Mouse (Mus musculus) c-Kit-positive CD71-negative TER-119-negative erythroid progenitor cells, embryonic 14.5 days (primary cell): ENCODE results near the gene Gnaq.

ENCODE experiments used
- DNase-seq: peaks from one replicate; pipeline ENCODE4 v3.0.0-alpha.2; 2013; ENCODE audit warnings: low read depth

Gnaq gene

GRCm38 (mm10) chr19:16318128-16318811 lies 185.6 kb downstream of the Gnaq start:
- no peak for DNase-seq

- DNase-seq: no peak
Observed at GRCm38 (mm10) chr19:16319986-16320385, 187.4 kb downstream of the Gnaq start.

GRCm38 (mm10) chr19:16322986-16323385 lies 190.4 kb downstream of the Gnaq start:
- no peak for DNase-seq

DNA sequence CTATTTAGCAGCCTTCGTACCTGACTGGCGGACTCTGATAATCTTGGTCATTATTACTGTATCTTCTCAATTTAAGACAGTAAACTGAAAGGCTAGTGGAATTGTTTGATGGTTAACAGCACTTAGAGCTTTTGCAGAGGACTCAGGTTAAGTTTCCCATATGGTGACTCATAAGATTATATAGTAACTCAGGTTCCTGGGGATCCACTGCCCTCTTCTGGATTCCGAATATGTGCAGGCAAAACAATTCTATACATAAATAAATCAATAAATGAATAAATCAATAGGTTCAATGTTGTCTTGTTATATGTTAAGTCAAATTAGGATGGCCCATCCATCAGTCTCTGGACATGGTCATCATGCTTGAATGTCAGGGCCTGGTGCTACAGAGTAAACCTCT lies 191.6 kb downstream of the Gnaq start:
- DNase-seq: no peak

DNA sequence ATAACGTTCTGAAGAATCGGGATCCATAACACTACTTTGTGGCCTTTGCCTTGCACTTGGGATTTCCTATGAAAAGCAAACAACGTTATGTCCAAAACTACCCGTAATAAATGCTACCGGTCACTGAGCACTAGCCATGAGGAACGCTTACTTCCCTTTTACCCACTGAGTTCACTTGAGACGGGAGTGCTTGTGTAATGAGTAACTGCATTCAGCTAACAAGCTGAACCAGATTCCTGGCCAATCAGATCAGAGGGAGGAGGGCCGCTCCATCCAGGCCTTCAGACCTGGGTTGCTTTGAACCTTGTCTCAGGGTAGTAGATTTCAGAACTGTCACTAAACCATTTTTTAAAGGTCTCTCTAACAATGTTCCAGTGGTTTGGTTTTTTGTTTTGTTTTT lies 193.3 kb downstream of the Gnaq start:
- DNase-seq: no peak

DNA sequence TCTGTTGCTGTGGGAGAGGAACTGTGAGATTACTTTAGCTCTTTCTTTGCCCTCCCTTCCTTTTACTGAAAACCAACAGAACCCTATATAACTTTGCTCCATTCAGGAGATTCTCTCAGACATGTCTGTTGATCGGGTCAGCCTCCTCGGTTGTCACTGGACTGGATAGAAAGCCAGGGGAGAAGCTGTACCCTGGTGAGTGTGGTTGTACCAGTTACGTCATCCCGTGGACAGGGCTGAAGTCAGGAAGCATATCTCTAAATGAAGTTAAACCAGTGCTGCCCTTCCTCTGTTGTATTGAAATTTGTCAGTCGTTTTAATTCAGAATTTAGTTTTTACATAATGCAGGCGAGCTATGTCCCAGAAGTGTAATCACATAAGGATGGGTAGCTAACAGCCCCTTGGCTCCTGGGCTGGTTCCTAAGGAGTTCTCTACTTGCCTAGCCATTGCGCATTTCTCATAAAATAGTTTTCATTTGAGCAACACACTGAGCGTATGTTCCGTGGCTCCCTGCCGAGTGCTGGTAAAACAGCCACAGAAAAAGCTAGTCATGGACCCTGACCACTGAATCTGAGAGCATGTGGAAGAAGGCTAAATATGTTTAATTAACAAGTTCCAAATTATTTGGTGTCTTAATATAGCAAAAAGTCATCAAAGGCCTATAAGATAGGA lies 194.9 kb downstream of the Gnaq start:
- DNase-seq: no peak

DNA sequence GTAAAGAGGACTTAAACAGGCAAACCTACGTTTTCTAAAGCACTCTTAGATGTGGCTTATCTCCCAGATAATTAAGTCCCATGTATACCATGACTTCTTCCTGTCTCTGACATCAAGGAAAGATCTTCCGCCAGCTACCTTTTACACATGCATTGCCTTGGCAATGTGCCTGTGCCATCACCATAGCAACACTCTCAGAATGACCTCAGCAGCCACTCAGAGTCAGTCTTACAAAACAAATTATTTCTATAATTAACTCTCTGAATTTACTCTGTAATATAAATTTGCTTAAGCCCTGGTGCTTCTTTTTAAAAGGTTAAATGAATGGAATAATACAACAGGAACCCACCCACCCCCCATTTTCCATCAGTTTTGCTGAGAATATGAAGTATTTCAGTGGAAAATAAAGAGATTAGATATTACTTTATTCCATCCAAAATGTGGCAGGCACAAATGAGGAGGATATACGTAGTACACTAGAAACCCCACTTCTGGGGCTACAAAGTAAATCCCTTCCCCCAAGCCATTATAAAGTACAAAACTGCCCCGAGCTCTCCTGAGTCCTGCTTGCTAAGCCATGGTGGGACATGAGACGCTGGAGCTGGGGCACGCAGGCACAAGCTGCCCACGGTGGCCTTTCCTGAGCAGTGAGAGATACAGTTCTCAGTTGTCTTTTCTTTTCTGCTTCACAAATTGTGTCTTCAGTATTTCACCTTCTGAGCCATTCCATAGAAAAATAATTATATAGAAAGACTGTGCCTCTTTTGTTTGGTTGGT lies 195.6 kb downstream of the Gnaq start:
- DNase-seq: no peak

DNA sequence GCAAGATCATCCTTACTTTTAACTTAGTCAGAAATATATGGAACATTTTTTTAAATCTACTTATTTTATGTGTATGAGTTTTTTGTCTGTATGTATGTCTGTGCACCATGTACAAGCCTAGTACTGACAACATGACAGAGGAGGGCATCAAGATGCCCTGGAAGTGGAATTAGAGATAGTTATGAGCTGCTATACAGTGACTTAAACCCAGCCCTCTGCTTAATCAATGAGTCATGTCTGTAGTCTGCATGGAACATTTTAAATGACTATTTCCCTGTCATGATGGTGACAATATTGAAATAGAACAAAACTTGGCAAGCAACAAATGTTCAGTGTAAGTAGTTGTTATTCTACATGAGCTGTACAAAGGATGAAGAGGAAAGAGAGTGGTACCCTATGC lies 196.4 kb downstream of the Gnaq start:
- no peak for DNase-seq

GRCm38 (mm10) chr19:16329648-16330047 lies 197.0 kb downstream of the Gnaq start:
- no peak for DNase-seq

- DNase-seq: no peak
Observed at GRCm38 (mm10) chr19:16330161-16330560, 197.5 kb downstream of the Gnaq start.

- DNase-seq: no peak
Observed at GRCm38 (mm10) chr19:16331047-16331446, 198.4 kb downstream of the Gnaq start.

DNA sequence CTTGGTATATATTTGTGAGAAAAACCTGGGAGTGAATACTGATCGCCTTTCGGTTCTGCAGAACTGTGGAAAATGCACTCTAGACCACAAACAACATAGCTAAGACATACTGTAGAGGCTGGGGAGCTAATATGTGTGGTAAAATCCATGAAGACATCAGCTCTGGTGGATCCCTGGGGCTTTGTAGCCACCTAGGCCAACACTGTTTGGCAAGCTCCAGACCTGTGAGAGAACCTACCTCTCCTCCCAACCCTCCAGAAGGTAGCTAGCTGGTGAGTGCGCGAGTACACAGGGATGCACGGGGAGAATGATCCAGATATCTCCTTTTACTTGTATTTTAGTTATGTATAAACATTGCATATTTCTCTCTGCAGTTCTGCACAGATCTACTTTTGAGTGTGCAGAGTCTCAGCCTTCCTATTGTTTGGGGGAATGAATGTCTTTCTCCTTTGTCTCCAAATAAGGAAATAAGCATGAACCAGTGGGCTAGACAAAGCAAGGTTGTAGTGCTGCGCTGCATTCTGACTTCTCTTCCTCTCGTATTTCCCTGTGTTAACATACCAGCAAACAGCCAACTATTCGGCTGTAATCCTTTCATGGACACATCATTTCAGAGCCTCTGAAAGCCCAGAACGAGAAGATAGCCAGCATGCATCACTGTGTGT lies 205.4 kb downstream of the Gnaq start:
- DNase-seq: no peak

- DNase-seq: no peak
Observed at GRCm38 (mm10) chr19:16339954-16340586, 207.4 kb downstream of the Gnaq start.

- no peak for DNase-seq
Observed at GRCm38 (mm10) chr19:16342702-16343101, 210.1 kb downstream of the Gnaq start.

DNA sequence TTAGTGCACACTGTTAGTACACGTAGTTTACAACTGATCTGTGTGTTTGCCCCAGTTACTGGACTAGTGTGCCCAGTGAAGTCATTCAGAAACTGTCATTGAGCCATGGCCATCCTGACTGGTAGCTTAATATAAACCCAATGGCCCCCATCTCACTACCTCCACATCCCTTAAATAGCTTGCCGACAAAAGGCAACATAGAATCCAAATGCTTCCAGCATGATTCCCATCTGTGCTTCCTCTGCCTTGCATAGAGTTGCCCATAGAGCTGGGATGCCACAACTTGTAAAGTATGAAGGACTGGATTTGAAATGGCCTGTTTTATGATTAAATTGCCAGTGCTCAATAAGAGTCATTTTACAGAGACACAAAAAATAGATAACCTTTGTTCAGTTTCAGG lies 212.9 kb downstream of the Gnaq start:
- DNase-seq: no peak

DNA sequence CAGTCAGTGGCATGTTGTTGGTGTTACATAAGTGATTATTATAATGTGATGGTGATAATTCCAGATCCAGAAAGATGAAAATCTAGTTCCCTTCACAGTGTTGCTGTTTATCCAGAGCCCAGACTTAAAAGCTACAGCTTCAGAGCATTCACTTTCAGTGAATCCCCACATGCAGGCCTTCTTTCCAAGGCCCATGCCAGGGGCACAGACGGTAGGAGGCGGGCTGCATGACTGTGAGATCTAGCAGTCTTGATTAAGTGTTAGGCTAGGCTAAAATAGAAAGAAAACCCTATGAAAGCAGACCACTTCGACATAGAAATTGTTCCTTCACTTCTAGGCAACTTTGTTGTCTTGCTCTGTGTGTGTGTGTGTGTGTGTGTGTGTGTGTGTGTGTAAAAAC lies 214.4 kb downstream of the Gnaq start:
- DNase-seq: no peak

- peak; percentile 32 for DNase-seq
Observed at GRCm38 (mm10) chr19:16353701-16354136, 221.1 kb downstream of the Gnaq start.

GRCm38 (mm10) chr19:16358148-16358547 lies 225.5 kb downstream of the Gnaq start:
- no peak for DNase-seq

DNA sequence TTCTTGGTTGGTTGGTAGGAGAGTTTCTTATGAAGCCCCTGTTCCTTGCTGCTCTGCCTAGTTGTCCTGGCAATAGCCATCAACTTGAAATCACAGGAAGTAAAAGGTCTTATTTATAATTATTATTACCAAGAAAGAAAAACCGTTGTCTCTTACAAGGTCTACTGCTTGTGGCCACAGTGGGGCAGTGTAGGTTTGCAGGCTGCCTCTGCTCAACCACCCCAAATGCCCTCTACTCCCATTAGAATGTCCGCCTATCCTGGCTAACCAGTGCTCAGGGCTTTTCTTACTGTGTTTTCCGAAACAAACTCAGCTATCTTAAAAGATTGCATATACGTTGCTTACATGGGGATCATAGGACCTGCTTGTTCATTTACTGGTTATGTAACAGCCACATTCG lies 226.3 kb downstream of the Gnaq start:
- no peak for DNase-seq

DNA sequence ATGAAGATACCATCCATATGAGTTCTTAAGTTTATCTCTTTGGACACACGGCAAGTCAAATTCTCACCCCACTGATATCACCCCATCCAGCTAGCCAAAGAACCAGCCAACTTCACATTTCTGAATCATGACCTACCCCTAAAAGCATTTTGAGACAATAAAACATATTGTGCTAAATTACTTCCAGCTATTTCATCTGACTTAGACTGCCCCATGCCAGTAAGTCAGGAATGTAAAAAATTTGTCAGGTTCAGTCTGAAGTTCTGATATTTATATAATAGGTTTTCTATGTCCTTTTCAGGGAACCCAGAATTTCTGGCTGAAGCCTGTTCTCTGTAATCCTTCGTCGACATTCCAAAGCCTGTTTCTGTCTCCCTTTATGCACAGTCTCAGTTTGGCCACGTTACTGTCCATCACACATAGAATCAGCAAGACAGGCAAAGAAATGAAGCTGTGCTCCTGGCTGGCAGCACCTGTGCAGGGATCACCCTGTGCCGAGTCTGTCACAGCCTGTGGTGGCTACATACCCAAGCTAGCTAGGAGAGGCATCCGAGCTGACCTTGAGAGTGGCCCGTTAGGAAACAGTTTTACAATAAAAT lies 233.9 kb downstream of the Gnaq start:
- DNase-seq: no peak

- no peak for DNase-seq
Observed at GRCm38 (mm10) chr19:16367218-16367617, 234.6 kb downstream of the Gnaq start.

DNA sequence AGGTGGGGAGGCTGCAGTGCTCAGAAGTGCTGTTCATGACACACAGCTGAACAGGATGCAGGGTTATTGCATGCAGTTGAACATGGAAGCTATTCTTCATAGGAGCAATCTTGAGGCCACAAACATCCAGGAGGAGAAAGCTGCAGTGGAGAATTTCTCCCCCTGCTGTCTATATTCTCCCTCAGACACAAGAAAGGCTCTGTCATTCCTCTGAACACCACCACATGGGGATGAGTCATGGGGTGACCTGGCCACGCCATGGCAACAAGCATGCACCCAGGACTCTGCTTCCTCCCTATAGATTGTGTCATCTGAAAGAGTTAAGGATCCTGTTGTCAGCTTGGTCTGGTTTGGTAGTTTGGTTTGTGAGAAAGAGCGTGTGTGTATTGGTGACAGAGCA lies 239.0 kb downstream of the Gnaq start:
- peak; percentile 43 for DNase-seq
